7 mouse cellular contexts compared by ENCODE assay signal in the genomic region with DNA sequence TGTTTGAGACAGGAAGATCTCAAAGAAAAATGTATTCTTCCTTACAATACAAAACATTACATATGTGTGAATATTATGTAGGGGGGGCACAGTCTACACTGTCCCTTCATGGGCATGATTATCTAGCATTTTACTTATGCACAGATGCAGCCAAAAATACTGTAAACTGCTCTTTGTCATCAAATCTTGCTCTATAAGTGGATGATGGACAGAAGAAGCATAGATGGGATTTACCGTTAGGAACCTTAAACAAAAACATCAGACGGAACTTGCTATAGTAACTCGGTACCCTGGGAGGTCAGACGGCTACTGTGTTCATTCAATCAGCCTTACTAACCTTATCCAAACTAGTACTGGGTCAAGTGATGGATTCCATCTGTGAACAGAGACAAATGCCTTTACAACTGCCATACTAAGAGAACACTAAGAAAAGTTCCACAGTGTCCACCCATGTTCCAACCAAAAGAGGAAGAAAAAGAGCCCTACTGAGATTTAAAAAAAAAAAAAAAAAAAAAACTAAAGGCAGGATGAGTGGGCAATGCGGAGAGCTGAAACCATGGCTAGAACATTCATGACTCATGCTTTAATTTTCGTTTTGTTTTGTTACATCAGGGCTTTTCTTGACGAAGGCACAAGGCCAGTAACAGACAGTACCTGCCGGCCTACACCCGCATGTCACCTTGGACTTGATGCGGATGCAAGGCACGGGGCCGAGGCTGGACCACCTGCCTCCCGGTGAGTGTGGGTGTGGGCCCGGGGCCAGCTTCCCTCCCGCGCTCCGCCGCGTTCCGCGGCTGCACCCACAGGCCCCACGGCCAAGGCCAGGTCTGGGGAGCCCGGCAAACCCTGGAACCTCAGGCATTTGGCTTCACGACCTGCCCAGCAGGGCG. TPM values are rescaled to one million over a fixed set of nuclear protein-coding genes. Genes with fewer than 3 reads are reported as not detected.
DNase-seq lines count a peak whose midpoint lies in the region; ATAC-seq and TF ChIP-seq lines count a peak whose summit lies in the region.

No protein-coding gene starts in this region.

- H3K9me3 ChIP-seq in lung, postnatal 0 days (ENCODE audit: low read length), result no peaks in the 10 kb centered on the region
- H3K9me3 ChIP-seq in embryonic facial prominence, embryonic 13.5 days, result no peaks in the 10 kb centered on the region
- no peaks in the 10 kb centered on the region for H3K9me3 ChIP-seq in limb, embryonic 12.5 days

- ATAC-seq in lung, postnatal 0 days, result no peak; the same call in none of the 2 replicates
- ATAC-seq in embryonic facial prominence, embryonic 13.5 days (ENCODE audit: insufficient number of reproducible peaks, insufficient read depth, low FRiP score, low TSS enrichment, low read depth), result peak; percentile 77
- peak; percentile 80 for ATAC-seq in limb, embryonic 12.5 days (ENCODE audit: insufficient number of reproducible peaks, insufficient read depth, low FRiP score, low TSS enrichment, low read depth)

- no peak for TF ChIP-seq CTCF in lung, postnatal 0 days (IDR thresholded peaks at IDR 0.05)

- peak overlapping the region; percentile 70 for H3K4me2 ChIP-seq in lung, postnatal 0 days (replicated peaks; ENCODE audit: low read depth, low read length)
- H3K4me2 ChIP-seq in embryonic facial prominence, embryonic 13.5 days, result peak overlapping the region; percentile 63
- peak overlapping the region; percentile 59 for H3K4me2 ChIP-seq in limb, embryonic 12.5 days

- peak overlapping the region; percentile 95 for H3K9ac ChIP-seq in lung, postnatal 0 days (replicated peaks; ENCODE audit: low read depth)
- peak overlapping the region; percentile 95 for H3K9ac ChIP-seq in embryonic facial prominence, embryonic 13.5 days
- H3K9ac ChIP-seq in limb, embryonic 12.5 days (replicated peaks), result peak overlapping the region; percentile 93

- no peaks in the 10 kb centered on the region for H3K36me3 ChIP-seq in lung, postnatal 0 days (ENCODE audit: insufficient read depth, low read length)
- H3K36me3 ChIP-seq in embryonic facial prominence, embryonic 13.5 days, result peaks cover 3% of the 10 kb centered on the region; the same call in 1 of the 2 replicates
- H3K36me3 ChIP-seq in limb, embryonic 12.5 days, result 0 out of 2 replicates have a peak, but pooled peaks cover 4% of the 10 kb centered on the region

- no peaks in the 10 kb centered on the region for H3K27me3 ChIP-seq in lung, postnatal 0 days (replicated peaks; ENCODE audit: insufficient read depth, low read length)
- no peaks in the 10 kb centered on the region for H3K27me3 ChIP-seq in embryonic facial prominence, embryonic 13.5 days
- no peaks in the 10 kb centered on the region for H3K27me3 ChIP-seq in limb, embryonic 12.5 days

- WGBS in lung, postnatal 0 days, result 3% methylated on average over 25 of the region's 25 CpGs
- WGBS in embryonic facial prominence, embryonic 13.5 days, result under 1% methylated on average over 25 of the region's 25 CpGs
- 2% methylated on average over 25 of the region's 25 CpGs for WGBS in limb, embryonic 12.5 days

- DNase-seq in lung, postnatal 0 days (ENCODE audit: low spot score), result peak; percentile 70
- no peak for DNase-seq in lung, postnatal 14 days
- peak; percentile 10 for DNase-seq in retina, embryonic 14.5 days (ENCODE audit: low spot score)
- no peak for DNase-seq in layer of hippocampus, postnatal 25 days (ENCODE audit: extremely low spot score in 1 of 2, low spot score in 1 of 2)
- DNase-seq in spleen, postnatal 14 days (ENCODE audit: low spot score in 2 of 2), result no peak

- TF ChIP-seq EP300 in lung, postnatal 0 days (IDR thresholded peaks at IDR 0.05), result no peak

- peak overlapping the region; percentile 92 for H3K27ac ChIP-seq in lung, postnatal 0 days (ENCODE audit: low read length)
- peak overlapping the region; percentile 86 for H3K27ac ChIP-seq in embryonic facial prominence, embryonic 13.5 days
- peak overlapping the region; percentile 91 for H3K27ac ChIP-seq in limb, embryonic 12.5 days

- H3K4me1 ChIP-seq in lung, postnatal 0 days (ENCODE audit: insufficient read depth, low read depth, low read length), result peaks cover 21% of the 10 kb centered on the region; the same call in 1 of the 2 replicates
- peaks cover 17% of the 10 kb centered on the region for H3K4me1 ChIP-seq in embryonic facial prominence, embryonic 13.5 days
- H3K4me1 ChIP-seq in limb, embryonic 12.5 days (replicated peaks), result peaks cover 19% of the 10 kb centered on the region

- peak overlapping the region; percentile 95 for H3K4me3 ChIP-seq in lung, postnatal 0 days (ENCODE audit: low read depth, low read length)
- peak overlapping the region; percentile 87 for H3K4me3 ChIP-seq in embryonic facial prominence, embryonic 13.5 days
- peak overlapping the region; percentile 91 for H3K4me3 ChIP-seq in limb, embryonic 12.5 days (replicated peaks)

RNA-seq across cellular contexts. Expression of gene Stard3nl, which starts 0.6 kb away (rescaled TPM):
- polyA plus RNA-seq in lung, postnatal 0 days (2015; fragmentation: Nextera tagmentation; extraction: Ambion mirVana), result 151 and 159 TPM in 2 replicates
- polyA plus RNA-seq in embryonic facial prominence, embryonic 13.5 days (2015; fragmentation: Nextera tagmentation; extraction: Ambion mirVana), result 111 and 121 TPM in 2 replicates
- 102 and 103 TPM in 2 replicates for polyA plus RNA-seq in limb, embryonic 12.5 days (2016; fragmentation: Nextera tagmentation; extraction: Ambion mirVana)
- 10 to 100 TPM; 62.0 to 64.7 TPM for total RNA-seq in layer of hippocampus, postnatal 25 days (2021)

Comparison
In these comparisons a context has a peak if more than half of its experiments do, and no peak if none do; other contexts are left out.
1. DNase-seq: peak in lung, postnatal 0 days (single experiment) and retina, embryonic 14.5 days (single experiment); none in lung, postnatal 14 days (single experiment), layer of hippocampus, postnatal 25 days (0 of 2) and spleen, postnatal 14 days (0 of 2).
2. Peak in every context shown above with its lines, with median percentiles within 50 percentile points of each other: H3K27ac ChIP-seq, H3K4me2 ChIP-seq, H3K4me3 ChIP-seq and H3K9ac ChIP-seq.